Mouse (Mus musculus): ENCODE data around the gene Anpep.

Gene Anpep

DNA sequence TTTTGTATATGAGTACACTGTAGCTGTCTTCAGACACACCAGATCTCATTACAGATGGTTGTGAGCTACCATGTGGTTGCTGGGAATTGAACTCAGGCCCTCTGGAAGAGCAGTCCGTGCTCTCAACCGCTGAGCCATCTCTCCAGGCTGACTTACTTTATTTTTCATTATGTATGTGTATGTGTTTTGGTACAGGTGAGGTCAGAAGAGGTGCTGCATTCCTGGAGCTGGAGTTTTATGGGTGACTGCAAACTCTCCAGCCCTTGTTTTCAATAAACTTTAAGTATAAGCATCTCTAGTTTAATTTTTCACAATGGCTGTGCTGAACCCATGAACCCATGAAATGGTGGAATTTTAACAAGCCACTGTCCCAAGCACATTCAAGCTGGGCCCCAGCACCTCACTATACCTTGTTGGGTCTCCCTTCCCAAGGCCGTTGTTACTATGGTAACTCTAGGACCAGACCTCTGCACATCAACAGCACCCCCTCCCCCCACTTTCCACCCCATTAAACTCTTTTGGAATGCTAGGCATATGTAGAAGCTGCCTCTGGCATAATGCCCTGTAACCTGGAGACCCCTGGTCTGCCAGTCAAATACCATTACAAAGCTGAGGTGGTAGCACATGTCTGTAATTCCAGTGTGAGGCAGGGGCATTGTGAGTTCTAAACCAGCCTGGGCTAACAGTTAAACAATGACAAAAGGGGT lies 5.6 kb upstream of the Anpep start:
- DNase-seq (ENCODE audit: low spot score), result no peak

- no peak for DNase-seq (ENCODE audit: low spot score)
Measured at GRCm38 (mm10) chr7:79861794-79862193, 935 bp upstream of the Anpep start.

DNA sequence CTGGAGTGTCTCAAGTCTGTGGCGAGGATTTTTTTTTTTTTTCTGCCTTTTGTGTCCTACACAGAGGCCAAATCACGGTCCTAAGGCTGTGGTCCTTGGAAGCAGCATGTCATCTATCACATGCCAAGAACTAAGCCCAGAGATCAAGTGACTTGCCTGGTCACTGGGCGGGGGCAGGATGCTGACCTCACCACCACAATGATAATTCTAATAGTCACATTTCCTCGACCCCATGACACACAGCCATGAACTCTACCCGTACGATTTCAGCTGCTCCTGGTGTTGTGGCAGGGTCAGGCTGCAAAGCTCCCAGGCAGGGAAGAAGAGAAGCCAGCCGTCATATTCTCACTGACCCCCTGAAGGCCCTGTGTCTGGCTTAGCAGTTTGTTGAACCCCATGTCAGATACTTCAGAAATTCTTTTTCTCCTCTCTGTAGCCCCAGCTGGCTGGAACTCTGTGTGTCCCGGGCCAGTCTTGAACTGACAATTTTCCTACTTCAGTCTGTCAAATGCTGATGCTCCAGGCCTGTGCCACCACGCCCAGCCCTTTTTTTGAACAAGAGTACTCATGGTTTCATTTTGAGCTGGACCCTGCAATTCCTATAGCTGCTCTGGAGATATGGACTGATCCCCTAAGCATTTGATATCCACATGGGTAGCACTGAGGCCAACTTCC lies 1.8 kb downstream of the Anpep start:
- DNase-seq (ENCODE audit: low spot score), result no peak

DNA sequence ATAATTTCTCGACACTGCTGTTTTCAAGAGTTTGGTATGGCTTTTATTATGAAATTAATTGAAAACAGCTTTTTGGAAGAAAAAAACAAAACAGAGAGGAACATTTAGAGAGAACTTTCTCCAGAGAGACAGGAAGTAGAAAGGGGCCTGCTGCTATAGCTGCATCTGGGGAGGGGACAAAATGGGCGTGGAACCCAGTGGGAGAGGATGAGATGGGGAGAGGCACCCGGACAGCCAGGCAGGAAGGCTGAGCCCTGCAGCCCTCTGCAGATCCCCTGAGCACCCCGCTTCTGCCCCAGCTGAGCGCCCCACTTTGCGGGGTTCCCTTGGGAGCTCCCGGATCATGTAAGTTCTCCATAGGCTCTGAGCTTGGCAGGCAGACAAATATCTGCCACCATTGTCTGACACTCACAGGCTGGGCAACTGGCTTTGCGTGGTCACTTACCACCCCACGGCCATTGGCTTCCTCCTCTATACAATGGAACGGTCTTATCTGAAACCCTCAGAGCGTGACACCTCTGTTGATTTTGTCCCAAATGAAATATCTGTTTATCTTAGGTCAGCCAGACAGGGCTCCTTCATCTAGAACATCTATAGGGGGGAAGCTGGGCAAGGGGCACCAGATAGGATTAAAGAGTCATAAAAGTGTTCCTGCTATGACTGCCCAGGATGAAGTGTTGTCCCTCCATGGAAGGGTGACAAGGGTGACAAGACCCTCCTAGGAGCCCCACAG lies 2.5 kb downstream of the Anpep start:
- DNase-seq (ENCODE audit: low spot score), result no peak

DNA sequence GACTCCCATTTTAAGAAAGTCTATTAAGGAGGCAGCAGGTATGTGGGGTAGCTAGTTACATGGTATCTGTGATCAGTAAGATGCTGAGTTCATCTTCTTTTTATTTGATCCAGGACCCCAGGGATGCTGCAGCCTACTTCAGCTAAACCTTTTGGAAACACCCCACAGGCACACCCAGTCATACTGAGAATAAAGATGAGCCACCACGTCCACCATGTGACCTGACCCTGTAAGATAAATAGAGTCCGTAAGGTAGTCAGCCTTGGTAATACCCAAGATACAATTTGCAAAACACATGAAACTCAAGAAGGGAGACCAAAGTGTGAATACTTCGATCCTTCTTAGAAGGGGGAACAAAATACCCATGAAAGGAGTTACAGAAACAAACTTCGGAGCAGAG lies 4.6 kb downstream of the Anpep start:
- no peak for DNase-seq (ENCODE audit: low spot score)

- no peak for DNase-seq (ENCODE audit: low spot score)
Measured at GRCm38 (mm10) chr7:79847456-79848451, 13.1 kb downstream of the Anpep start.

- DNase-seq (ENCODE audit: low spot score), result no peak
Measured at GRCm38 (mm10) chr7:79846342-79846741, 14.5 kb downstream of the Anpep start.

DNA sequence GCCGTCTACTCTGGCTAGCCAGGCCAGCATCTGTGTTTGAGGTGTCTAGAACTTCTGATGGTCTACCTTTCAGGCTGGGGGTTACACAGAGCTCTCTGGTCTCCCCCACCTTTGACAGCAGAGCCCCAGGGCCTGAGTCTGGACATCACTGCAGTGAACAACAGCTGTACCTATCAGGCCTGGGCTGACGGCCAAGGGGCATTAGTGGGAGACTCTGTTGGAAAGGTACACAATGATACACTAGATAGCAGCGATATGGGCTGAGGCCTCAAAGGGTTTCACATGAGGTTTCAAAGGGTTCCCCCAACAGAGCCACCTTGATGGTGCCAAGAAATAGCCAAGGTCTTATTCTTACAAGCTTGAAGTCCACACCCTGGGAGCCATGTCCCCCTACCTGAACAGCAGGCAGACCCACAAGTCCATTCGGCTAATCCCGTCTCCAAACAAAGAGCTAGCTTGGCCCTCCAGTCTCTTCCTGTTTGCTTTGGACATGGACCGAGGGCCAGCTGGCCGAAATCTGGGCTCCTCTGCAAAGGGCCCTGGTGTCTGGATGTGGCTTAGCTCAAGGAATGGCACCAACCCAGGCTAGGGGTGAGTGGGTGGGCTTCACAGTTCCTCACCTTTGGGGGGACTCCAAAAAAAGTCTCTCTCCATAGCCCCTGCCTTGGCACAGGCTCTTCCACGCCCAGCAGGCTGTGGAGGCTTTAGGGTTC lies 16.6 kb downstream of the Anpep start:
- no peak for DNase-seq (ENCODE audit: low spot score)

- no peak for DNase-seq (ENCODE audit: low spot score)
Measured at GRCm38 (mm10) chr7:79842163-79842562, 18.7 kb downstream of the Anpep start.

DNA sequence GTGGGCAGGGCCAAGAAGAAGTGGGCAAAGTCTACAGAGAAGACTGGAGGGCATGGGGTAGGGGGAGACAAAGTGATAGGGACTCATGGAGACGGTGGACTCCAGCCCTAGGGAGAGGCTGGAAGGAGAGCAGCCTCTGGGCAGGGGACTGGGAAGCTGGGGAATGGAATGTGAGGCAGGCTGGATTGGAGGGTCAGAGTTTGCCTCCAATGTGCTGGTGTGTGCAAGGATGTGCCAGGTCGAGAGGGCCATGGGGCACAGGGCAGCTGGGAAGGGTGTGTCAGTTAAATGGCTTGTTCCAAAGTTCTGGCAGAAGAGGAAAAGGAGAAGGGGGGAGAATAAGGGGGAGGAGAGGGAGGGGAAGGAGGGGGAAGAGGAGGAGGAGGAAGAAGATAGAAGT lies 23.6 kb downstream of the Anpep start:
- no peak for DNase-seq (ENCODE audit: low spot score)

DNA sequence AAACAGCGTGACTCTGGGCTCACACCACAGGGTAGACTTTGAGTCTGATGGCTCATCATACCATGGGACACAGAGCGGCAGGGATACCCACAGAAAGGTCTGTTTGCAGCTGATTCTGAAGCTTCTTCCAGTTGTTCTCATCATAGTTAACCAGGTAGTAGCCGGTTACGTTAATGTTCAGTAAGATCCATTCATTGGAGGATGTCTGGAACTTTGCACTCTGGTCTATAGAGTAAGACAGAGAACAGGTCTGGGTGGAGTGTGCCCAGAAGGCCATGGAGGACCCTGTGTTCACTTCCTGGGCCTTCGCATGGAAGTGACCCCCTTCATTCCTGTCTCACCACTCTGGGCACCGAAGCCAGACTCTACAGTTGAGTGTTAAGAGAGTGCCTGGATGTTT lies 25.7 kb downstream of the Anpep start:
- DNase-seq (ENCODE audit: low spot score), result no peak

DNA sequence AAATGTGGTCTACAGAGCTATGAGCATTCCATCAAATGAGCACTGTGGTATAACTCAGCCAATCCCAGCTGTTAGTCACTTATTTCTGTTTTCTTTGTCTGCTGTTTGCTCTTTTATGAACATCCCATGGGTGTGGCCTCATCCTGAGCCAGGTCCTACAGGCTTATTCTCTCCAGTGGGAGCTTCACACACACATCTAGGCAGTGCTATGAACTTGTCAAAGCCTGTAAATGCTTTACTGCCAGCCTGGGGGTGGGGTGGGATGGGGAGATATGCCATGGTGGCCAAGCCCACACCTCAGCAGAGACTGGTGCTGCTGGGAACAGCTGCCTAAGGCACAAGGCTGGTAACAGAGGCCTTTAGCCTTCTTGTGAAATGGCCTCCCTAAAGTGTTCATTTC lies 27.9 kb downstream of the Anpep start:
- DNase-seq (ENCODE audit: low spot score), result no peak

DNA sequence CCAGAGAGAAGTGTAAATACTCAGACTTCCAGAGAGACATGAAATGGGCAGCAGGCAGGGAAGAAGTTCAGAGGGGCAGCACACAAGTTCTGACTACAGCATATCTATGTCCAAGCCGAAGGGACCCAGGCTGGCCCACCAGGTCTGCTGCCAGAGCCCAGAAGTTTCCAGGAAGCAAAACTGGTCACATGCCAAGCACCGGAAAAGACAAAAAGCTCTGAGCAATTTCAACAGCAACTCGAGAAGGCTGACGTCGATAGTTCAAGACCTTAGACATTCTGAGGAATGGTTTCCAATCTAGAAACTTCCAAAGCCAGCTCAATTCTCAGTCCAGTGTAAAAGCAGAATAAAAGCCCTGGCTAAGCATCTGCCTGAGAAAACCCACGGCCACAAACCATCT lies 29.3 kb downstream of the Anpep start:
- no peak for DNase-seq (ENCODE audit: low spot score)

DNA sequence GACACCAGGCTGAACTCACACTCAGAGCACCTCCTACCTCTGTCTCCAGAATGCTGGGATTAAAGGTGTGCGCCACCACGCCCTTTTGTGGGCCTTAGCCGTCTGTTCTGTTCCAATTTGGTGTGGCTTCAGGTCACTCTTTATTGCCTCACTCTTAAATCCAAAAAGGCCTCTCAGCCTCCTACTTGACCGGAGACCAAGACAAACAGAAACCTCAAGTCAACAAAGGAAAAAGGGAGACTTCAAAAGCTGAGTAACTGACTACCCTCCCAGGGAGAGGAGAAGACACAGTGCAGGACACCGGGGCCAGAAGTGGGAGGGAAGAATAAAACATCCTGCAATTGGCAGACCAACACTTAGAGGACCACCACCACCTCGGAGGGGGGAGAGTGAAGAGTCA lies 29.7 kb downstream of the Anpep start:
- no peak for DNase-seq (ENCODE audit: low spot score)

DNA sequence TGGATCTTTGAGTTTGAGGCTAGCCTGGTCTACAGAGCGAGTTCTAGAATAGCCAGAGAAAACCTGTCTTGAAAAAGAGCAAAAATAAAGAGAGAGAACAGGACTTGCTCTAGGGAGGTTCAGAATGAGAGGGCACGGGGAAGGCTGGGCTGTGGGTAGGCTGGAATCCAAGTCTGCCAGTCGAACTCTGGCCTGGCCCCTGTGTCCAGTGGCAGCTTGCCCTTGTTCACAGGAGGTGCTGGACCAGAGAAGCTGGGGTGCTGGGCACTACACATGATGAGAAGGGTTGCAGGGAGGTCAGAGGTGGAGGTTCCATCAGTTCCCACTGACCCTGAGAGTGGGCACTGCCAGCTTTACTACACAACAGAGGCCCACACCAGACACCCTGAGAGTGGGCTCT lies 32.5 kb downstream of the Anpep start:
- no peak for DNase-seq (ENCODE audit: low spot score)

GRCm38 (mm10) chr7:79822092-79822695 lies 38.7 kb downstream of the Anpep start:
- no peak for DNase-seq (ENCODE audit: low spot score)

DNA sequence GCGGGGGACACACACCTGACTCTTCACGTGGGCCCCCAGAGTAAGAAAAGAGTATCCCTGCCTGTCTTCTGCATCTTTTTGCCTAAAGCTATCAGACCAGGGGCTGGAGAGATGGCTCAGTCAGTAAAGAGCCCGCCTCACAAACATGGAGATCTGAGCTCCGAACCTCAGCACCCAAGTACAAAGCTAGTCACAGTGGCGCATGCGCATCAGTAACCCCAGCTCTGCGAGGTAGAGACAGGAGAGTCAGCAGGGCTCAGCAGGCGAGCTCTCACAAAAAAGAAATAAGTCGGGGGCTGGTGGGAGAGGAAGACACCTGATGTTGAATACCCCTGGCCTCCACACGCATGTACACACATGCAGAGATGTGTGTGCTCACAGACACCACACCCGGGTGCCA lies 40.9 kb downstream of the Anpep start:
- DNase-seq (ENCODE audit: low spot score), result no peak

DNA sequence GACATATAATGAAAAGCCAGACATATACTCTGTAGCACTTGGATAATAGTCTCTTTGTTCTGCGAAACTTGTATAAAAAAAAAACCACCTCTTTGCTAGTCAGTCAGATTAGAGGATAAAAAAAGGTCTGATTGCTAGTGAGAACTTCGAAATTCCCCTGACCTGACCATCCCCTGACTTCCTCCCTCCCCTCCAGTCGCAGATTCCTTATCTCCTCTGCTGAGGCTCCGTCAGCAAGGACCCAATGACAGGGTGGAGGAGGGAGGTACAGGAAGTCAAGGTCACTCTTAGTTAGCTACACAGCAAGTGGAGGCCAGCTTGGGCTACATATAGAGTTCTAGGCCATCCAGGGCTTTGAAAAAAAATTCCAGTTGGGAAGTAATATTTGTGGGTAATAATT lies 41.3 kb downstream of the Anpep start:
- DNase-seq (ENCODE audit: low spot score), result no peak

DNA sequence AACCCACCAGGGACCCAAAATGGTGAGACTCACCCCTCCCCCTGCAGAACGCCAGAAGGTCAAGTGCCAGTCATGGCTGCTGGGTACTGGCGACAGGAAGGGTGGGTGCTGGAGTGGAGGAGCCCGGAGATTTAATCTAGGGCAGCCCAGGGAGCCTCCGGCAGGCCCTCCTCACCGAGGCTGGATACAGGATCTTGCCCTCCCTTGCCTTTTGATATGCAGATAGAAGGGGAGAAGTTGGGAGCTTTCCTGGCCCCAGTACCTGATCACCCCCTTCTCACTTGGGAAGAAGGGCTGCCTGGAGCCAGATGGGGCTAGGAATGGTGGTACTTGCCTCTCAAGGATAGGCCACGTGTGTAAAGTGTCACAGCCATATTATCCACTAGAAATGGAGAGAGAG lies 42.5 kb downstream of the Anpep start:
- no peak for DNase-seq (ENCODE audit: low spot score)

DNA sequence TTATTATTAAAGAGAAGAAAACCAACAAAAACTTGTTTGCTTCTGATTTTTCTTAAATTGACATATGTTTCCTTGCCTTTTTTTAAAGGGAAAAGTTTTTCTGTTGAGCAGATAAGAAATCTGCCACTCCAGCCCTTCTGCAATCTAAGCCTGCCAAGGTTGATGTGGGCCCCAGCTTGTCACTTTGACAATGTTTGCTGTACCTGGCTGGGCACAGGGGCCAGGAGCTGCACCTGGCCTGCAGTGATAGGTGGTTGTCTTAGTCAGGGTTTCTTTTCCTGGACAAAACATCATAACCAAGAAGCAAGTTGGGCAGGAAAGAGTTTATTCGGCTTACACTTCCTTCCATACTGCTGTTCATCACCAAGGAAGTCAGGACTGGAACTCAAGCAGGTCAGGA lies 47.5 kb downstream of the Anpep start:
- DNase-seq (ENCODE audit: low spot score), result no peak
